Mouse (Mus musculus): ENCODE data around the gene Jpt2.

Gene Jpt2

DNA sequence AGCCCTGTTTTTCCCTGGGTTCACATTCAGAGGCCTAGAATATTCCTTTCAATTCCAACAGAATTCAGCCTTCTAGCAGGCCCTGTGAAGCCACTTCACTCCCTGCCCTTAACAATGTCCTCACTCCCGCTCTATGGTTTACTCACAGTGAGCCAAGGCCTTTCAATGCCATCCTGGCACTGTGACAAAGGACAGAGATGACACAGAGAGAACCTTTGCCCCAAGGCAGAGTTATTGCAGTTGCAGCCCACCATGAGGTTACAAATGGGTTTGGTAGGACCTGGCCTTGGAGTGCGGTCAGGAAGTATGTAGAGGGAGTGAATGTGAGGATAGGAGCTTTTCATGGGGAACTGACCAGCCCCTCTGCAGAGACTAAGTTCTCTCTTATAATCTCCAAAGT is 52.9 kb downstream of the Jpt2 start:
- no peak for DNase-seq (ENCODE audit: low spot score)

DNA sequence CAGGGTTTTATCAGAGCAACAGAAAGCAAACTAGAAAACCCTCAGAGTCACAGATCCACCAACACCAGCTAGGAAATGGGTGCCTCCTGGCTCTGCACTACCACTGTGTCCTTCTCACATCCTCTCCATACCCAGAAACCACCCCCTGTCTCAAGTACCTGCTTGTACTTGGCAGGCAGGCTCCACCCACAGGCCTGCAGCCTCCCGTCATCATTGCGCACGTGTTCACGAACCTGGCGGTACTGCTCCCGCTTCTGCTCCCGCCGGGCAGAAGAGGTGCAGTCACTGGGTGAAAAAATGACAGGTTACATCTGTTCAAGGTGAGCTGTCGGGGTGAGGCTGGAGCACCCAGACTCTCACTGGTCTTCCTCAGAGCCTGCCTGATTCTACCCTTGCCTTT is 56.7 kb downstream of the Jpt2 start:
- DNase-seq (ENCODE audit: low spot score) = no peak

DNA sequence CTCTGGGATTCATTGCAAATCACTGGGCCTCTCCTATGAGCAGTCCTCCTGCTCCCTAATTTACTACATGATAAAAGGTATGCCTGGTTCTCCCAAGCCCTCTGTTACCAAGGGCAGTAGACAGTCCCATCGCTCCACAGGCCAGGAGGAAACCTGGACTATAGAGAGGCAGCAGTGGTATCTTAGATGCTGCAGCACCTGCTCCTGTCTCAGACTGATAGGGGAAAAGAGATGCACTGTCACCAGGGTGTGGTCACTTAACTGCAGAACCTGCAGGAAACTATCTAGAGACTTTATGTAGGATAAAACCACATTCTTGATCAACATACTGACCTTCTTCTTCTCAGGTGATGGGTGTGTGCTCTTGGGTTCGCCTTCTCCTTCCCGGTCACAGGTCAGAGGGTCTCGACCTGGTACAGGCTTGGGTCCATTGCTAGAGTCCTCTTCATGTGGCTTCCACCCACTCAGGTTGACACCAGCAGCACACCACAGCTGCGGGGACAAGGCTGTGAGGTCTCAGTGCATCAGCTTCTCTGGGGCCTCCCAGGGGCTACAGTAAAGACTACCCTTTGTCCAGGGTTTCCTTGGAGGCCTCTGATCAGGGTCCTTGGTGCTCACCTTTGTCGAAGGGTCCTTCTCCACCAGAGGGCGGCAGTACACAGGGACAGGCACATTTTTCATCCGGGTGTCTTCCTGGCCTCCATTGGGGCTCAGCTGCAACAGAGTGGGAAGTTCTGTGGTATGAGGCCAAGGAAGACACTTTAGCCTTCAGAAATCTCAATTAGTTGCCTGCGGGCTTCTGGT is 57.6 kb downstream of the Jpt2 start:
- peak; percentile 41 for DNase-seq (ENCODE audit: low spot score)

DNA sequence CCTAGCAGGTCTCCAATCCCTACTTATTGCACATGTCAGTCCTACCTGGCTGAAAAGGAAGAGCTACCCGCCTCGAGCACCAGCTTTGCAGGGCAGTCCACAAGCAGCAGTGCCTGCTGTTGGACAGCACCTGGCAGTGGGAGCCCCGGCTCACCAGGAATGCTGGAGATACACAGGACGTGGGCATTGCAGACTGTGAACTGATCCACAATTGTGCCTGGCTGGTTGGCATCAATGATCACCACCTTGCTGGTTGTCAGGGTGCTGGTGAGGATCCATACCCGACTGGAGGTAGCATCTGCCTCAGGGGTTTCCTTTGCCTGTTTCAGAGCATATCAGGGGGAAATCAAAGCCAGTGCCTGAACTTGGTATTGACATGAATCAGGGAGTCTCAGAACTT is 58.4 kb downstream of the Jpt2 start:
- no peak for DNase-seq (ENCODE audit: low spot score)

DNA sequence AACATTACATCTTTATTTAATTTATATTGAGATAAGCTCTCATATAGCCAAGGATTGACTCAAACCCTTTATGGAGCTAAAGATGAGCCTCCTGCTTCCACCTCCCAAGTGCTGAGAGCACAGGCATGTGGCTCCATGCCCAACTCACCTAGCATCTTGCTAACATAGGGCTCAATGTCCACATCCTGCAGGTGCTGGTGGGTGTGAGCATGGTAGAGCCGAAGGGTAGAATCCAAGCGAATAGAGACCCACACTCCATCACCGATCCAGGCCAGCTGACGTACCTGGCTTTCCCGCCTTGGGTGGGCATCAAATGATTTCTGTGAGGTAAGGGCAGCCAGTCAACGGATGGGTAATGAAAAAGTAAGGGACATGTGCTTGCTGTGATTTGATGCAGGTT is 60.5 kb downstream of the Jpt2 start:
- no peak for DNase-seq (ENCODE audit: low spot score)

DNA sequence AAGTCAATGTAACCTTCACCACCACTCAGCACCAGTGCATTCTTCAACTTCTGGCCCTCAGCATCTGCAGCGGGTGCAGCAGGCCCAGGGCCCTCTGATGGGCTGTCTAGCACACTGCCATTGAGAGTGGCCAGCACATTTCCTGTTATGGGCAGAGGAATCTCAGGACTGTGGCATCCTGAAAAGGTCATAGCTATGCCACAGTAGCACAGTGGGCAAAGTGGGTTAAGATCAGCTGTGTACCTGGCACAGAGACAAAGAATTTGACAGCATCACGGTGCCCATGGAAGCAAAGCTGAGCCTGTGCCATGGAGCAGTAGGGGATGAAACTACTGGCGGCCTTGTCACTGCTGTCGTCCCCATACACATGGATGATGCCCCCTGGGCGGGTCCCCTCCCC is 61.3 kb downstream of the Jpt2 start:
- no peak for DNase-seq (ENCODE audit: low spot score)

DNA sequence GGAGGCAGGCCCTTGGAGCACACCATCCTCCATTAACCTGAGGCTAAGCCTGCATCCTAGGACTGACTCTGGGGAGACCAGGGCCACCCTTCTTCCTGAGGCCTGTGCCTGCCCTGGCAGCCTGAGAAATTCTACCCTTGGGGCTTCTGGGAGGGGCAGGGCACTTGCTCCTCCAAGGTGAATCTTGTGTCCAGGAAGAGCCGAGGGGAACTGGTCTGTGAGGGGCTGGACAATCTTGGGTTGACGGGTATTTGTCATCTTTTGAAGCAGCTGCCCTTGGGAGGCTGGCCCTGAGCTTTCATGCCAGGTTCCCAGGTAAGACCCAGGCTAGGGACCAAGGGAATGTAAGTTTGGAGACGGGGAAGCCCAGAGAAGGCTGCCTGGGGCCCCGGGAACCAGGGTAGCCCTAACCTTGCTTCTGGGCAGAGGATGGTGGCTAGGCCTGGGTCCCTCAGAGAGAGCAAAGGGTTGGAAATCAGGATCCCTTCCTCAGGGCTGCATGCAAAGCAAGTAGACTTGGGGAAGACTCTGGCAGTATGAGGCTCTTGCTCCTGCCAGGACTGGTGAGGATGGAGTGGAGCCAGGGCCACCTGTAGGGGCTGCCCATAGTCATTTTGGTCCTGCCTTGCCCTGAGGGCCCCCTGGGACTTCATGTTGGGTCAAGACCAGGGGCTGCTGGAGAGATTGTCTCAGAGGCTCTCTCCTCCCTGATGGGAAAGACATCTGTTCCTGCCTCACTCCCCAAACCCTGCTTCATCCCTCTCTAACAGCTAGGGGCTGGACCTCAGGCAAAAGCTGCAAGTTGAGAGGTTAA is 62.2 kb downstream of the Jpt2 start:
- no peak for DNase-seq (ENCODE audit: low spot score)

DNA sequence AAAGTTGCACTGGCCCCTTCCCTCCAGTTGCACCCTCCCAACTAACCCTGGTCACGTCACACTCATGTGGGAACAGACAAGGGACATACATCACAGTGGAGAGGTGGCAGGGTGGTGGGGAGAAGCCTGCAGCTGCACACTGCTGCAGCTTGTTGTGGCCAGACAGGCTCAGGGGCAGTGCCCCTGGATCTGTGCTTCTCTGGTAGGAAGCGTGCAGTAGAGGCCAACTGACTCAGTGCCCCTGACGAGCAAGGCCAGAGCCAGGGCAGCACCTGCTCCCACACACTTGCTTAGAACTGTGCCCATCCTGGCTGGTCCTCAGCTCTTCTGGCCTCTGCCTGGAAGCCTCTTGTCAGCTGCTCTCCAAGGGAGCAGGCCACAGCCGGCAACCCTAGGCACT is 62.9 kb downstream of the Jpt2 start:
- DNase-seq (ENCODE audit: low spot score) = no peak

DNA sequence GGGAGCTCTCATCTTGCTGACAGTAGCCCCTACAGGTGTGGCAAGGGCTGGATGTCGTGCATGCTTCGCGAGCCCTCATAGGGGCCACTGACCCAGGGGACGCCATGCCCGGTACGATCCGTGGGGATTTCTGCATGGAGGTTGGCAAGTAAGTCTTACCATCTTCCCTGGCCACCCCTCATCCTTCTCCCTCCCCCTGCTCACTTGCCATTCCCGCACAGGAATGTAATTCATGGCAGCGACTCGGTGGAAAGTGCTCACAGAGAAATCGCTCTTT is 63.6 kb downstream of the Jpt2 start:
- DNase-seq (ENCODE audit: low spot score) = no peak

DNA sequence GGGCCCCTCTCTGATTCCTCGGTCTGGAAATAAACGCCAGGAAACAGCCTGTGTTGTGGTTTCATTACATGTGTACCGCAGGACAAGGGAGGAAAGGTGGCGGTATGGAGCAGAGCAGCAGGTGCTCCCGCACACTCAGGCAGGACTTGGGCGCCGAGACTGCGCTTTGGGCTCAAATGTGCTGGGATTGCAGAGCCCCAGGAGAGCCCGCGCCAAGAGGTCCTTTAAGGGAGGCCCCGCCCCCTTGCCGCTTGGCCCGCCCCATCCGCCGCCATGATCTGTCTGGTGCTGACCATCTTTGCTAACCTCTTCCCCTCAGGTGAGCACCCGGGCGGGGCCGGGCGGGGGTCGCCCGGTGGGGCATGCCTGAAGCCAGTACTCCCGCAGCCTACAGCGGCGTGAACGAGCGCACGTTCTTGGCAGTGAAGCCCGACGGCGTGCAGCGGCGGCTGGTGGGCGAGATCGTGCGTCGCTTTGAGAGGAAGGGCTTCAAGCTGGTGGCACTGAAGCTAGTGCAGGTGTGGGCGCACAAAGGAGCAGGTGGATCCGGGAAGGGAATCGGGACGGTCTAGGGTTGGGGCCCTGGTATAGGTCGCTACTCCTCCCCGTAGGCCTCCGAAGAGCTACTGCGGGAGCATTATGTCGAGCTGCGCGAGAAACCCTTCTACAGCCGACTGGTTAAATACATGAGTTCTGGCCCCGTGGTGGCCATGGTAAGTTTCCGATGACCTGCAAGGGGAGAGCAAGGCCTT is 64.1 kb downstream of the Jpt2 start, which contains the start of gene Nme3:
Nme3 (plus strand) TSS at position 260 of the 752 bp plus-strand sequence.
- DNase-seq (ENCODE audit: low spot score) = peak; percentile 78

DNA sequence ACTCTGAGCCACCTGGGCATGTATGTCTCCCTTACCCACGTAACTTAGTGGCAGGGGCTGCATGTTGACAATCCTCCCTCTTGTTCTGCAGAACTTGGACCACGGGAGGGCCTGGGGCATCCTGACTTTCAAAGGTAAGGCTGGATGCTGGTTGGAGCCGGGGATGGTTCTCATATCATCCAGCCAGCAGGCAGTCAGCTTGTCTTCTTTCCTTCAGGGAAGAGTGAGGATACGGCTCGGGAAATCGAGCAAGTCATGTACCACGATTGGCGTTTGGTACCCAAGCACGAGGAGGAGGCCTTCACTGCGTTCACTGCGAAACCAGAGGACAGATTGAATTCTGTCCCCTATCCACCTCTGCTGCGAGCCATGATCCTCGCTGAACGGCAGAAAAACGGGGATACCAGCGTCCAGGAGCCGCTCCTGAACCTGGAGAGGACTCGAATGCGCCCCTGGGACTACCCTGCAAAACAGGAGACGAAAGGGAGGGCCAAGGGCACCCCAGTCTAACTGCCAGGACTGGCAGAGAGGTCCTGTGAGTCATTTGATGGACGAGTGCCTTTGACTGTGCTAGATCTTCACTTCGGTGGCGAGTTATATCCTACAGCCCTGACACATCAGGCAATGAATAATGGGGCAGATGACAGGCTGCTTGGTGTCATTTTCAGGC is 64.8 kb downstream of the Jpt2 start:
- DNase-seq (ENCODE audit: low spot score) = no peak

DNA sequence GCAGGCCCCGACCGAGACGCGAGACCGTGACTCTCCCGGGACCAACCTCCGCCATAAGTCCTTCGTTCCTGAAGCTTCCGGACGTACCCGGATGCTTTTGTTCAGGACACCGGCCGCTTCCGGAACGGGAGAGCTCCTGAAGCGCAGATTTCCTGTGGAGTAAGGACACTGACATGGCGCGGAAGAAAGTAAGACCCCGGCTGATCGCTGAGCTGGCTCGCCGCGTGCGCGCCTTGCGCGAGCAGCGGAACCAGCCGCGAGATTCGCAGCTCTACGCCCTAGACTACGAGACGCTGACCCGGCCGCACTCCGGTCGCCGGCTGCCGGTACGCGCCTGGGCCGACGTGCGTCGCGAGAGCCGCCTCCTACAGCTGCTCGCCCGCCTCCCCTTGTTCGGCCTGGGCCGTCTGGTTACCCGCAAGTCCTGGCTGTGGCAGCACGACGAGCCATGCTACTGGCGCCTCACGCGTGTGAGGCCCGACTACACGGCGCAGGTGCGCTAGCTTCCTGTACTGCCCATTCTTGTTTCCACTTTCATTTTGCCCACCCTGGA is 65.4 kb downstream of the Jpt2 start, which contains the start of the genes Eme2 and Mrps34:
Eme2 (minus strand) TSS at position 93 of the 553 bp plus-strand sequence.
Mrps34 (plus strand) TSS at position 122 of the 553 bp plus-strand sequence.
- peak; percentile 88 for DNase-seq (ENCODE audit: low spot score)

DNA sequence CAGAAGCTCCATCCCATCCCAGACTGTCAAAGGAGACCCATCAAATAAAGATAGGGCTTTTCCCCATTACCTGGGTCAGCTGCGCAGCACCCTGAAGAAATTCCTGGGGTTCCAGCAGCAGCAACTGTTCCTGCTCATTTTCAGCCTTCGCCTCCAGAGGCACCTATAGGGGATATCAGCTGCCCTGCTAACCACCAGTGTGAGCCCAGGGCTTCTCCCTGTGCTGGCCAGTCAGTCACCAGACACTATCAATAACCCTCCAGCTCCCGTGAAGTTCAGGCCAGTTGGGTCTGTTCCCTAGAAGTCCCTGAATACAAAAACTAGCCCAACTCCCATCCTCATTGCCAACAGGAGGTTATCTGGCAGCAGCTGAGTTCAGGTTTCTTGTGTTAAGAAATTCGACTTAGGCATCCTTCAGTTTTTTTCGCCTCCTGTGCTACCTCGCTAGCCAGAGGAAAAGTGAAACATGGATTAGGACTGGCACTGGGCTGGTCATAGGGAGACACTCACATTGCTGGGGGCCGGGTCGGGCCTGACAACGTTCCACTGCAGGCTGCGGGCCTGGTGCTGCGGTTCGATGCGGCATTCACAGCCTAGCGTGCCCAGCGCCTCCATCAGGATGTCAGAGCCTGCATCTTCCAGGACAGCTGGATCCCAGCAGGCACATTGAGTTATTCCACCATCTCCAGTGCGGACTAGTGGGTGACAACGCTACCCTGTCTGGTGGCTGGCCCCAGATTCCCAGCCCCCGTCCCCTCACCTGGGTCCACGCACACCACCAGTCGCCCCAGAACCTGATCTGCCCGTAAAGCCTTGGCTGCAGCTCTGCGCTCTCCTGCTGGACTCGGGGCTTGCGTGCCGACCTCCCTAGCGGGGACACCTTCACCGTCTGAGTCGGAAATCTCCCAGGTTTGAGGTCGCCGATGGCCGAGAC is 66.2 kb downstream of the Jpt2 start:
- peak; percentile 19 for DNase-seq (ENCODE audit: low spot score)

DNA sequence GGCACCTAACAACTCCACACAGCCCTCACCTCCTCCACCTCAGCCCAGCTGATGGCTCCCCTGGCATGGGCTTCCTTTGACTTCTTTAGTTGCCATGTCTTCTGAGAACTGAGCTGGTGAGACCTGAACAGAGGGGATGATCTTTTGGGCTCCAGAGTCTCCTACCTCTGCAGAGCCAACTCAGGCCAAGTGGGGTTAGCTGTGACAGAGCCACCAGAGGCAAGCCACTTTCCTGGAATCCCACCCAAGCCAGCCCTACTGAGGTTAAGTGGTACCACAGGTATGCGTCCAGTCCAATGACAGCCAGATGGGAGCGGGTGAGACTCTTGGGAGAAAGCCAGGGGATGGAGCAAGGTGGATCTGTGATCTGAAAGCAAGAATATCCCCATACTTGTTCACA is 67.2 kb downstream of the Jpt2 start:
- DNase-seq (ENCODE audit: low spot score) = no peak

DNA sequence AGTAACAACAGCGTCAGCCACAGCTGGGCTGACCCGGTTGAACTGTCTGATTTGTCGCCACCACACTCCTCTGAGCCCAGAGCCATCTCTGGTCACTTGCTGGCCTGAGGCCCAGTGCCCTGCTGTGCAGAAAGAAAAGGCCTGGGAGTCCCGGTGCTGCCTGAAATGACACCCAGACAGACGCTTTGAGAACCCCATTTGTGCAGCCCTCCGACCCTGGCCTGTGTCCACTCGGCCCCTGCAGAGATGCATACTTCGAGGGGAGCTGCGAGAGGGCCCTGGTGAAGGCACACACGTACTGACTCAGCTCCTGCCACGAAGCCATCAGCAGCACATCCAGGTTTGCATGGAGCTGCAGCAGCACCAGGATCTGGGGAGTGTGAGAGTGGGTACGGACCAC is 67.7 kb downstream of the Jpt2 start:
- no peak for DNase-seq (ENCODE audit: low spot score)

DNA sequence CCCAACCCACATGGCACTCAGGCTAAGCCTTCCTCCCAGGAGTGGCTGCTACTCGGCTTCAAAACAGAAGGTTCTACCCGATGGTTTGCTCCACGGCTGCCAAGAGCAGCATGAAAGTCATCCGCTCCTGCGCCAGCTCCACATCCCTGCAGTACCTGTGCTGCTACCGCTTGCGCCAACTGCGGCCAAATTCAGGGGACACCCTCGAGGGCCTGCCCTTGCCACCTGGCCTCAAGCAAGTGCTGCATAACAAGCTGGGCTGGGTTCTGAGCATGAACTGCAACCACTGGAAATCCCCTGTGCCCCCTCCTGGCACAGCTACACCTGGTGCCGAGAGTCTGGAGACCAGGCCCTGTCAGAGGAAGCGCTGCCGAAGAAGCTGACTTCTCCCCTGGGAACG is 69.2 kb downstream of the Jpt2 start:
- no peak for DNase-seq (ENCODE audit: low spot score)

DNA sequence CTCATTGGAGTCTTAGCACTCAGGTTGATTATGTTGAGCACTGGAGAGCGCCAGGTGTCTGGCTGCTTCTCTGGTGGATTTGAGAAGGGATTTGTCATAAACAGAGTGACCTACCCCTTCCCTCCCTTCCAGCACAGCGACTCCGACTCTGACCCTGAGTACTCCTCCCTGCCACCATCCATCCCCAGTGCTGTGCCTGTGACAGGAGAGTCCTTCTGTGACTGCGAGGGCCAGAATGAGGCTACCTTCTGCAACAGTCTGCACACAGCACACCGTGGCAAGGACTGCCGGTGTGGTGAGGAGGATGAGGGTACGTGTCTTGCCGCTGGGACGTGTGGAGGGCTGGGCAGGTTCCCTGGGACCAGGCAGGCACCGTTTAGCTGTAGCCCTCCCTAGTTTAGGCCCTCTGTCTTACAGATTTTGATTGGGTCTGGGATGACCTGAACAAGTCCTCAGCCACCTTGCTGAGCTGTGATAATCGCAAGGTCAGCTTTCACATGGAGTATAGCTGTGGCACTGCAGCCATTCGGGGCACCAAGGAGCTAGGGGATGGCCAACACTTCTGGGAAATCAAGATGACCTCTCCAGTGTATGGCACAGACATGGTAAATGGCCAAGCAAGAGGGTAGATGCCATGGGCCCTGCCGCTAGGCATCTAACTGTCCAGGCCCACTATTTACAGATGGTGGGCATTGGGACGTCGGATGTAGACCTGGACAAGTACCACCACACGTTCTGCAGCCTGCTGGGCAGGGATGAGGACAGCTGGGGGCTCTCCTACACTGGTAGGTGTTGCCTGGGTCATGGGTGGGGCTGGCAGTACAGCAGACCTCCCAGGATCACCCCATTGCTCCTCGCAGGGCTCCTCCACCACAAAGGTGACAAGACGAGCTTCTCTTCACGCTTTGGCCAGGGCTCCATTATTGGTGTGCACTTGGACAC is 70.1 kb downstream of the Jpt2 start:
- no peak for DNase-seq (ENCODE audit: low spot score)

DNA sequence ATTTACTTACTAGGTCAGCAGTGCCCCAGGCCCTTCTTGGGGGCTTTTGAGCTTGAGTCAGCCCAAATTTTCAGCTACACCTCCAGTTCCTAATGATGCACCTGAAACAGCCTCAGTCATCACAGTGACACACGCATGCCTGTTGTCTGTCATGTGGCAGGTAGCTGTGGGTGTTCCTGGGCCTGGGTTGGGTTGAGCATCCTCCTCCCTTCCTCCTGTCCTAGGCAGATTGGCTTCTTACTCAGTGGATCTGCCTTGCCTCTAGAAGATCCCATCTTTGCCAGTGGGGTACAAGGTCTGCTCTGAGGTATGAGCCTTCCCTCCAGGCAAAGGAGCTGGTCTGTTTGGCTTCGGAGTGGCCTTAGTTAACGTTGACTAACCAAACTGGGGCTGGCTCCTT is 71.6 kb downstream of the Jpt2 start:
- DNase-seq (ENCODE audit: low spot score) = no peak

Measured in embryo, embryonic 10 days (tissue).